Mouse (Mus musculus) cerebellum, adult 9-10 months (tissue): ENCODE measurements around the gene Rasgef1b.

Experiments used
- DNase-seq: peaks from one replicate; pipeline ENCODE4 v3.0.0; 2022

Rasgef1b gene

DNA sequence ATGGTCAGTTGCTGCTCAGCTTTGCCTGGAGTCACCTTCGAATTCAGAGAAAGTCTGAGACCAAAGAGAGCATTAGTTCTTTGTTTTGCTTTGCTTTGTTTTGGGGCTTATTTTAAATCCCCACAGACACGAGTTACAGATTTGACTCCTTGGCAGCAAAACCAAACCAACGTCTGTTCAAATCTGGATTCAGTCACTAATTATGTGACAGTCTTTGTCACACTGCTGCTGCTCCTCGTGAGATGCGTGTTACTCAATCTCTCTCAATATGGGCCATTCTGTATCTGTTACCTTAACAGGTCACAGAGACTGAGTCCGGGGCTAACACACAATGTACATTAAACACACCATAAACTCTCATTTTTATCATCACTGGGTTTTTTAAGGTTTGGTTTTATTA is 288.8 kb downstream of the Rasgef1b start:
- DNase-seq = no peak

DNA sequence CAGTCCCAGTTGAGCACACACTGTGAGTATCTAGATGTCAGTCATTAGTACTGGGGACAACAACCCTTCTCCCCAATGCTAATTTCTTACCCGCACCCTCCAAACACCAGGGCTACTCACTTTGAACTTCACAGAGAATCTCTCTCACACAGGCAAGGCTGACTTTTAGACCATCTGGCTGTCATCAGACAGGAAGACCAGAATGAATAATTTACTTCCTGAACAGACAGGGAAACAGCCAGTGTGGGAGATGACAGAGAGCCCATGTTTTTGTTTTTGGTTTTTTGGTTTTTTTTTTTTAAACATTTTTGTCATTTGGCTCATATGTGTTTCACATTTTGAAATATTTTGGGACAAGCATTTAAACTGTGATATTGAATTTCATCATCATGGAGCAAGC is 290.3 kb downstream of the Rasgef1b start:
- DNase-seq = no peak

DNA sequence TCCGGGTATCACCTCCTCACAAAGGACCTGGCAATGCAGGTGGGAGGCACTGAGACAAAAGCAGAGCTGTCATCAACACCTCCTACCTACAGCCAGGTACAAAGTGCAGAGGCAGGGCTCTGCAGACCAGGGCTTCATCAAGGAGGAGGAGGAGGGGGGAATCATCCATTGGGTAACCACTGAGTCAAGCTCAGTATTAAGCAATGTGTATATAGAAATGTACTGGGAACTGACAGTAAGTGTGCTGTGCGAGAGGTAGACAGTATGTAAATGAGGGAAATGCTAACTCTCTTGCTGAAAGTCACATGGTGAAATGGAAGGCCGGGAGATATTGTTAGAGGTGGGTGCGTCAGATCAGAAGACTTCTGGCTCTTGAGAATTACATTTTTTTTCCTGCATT is 294.6 kb downstream of the Rasgef1b start:
- no peak for DNase-seq

DNA sequence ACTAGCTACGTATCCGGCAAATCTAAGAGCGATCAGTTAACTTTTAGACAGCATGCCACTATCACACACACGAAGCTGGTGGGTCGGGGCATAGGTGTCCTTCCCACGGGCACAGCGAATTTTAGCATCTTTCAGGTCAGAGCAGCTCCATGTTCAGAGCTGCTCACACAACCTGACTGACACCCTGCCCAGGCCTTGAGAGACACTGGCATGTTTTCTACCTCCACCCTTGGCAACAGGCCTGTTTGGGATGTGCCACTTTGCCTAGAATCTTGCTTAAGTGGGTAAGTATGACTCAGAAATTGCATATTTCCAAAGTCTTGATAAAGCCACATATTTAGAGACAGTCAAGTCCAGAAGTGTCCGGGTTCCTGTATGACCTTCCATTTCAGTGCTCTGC is 296.4 kb downstream of the Rasgef1b start:
- DNase-seq = no peak

DNA sequence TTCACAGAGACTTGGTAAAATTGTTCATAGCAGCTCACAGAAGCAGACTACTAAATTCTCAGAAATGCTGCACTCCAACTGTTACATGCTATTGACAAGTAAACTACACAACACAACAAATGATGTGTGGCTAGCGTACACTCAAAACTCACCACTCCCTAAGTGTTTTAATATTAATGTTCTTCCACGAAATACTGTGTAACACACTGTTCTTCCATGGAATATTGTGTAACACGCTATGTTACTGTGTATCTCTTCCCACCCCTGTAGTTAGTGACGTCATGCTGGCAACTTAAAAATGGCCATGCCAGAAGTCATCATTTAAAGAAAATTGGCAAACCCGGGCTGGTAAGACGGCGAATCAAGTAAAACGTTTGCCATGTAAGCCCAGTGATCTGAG is 299.6 kb downstream of the Rasgef1b start:
- DNase-seq = no peak

DNA sequence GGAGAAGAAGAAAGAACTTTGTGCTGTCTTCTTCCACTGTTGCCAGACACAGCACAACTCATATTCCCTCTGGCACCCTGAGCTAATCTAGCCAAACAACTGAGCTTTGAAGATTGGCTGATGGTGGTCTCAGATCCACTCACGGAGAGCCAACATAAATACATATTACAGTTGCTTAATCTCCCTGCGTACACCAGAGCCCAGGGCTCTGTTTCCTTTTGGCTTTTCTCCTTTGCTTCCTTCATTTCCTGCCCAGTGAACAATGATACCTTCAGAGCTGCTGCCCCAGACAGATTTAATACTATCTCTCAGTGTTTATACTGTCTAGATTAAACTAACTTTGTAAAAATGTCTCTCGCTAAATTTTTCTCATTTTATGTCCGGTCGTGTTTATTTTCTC is 300.2 kb downstream of the Rasgef1b start:
- no peak for DNase-seq

DNA sequence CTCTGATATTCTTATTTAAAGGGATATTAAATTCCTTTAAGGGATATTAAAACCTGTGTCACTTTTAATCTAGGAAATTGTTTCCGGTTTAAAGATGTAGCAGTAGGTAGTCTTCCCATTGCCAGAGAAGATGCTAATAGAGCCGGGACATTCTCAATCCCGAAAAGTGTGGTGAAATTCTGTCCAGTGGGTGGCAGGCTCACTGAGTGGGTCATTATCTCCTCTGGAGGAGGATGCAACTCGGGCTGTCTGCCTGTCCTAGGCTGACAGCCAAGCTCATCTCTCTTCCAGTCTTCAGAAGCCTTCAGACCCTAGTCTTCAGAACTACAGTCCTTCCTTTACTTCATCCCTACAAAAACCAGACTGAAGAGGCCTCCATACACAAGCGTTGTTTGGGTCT is 305.6 kb downstream of the Rasgef1b start:
- peak; percentile 25 for DNase-seq

DNA sequence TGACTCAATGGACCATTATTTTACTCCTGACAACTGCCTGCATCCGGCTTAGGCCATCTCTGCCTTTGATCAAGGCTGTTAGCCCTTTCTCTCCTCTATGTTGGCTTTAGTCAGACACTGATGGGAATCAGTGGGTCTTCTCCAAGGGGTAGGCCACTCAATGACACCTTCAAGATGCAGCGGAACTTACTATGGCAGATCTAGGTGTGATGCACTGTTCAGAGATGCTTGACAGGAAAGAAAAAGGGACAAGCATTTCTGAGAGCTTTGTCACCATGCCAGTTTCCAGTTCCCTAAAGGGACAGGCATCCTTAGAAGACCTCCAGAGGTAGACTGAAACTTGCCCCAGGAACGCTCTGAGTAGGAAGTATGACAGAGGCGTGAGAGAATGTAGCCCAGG is 306.0 kb downstream of the Rasgef1b start:
- no peak for DNase-seq

DNA sequence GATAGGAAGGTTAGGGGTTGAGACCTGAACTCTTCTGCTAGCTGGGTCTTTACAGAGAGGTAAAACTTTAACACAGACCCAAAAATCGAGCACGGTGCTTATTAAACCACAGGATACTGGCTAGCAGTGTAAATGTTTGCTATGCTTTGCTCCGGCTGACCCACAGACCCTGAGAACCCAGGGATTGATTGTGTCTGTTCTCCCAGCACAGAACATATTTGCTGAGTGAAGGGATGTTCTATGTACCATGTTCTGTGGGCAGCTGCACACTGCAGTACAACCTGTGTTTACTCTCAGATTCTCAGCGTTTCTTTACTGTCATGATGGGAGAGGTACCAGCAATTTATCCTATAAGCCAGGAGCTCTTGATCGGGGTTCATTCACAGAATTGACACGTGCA is 306.8 kb downstream of the Rasgef1b start:
- DNase-seq = no peak

DNA sequence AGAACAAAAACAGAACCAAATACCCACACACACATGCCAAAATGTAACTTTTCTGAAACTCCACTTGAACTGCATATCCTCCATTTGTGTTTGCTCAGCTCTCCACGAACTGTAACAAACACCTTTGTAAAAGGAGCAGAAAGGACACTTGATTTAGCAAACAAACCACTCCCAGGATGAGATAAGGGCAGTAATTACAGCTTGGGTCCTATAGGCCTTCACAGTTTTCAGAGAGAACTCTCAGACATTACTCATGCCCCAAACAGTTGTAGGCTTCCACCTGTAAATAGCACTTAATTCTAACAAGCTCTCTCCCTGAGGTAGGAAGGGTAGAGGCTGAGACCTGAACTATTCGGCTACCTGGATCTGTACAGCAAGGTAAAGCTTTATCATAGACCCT is 309.0 kb downstream of the Rasgef1b start:
- DNase-seq = no peak

DNA sequence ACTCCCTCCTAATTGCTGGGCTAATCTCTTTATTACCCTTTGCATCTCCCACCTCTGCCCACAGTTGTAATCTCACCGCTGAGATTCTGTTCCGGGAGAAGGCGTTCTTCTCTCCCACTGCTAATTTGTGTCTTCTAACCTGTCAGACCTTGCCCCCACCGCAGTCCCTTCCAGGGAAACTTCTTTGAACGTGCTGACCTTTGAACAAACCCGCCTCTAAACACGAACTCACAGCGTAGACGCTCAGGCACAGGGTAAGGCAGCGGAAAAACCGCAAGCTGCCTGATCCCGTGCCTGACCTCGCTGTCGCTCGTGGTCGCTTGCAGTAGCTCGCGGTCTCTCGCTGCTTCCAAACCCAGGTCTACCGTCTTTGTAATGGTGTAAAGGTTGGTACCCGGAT is 312.0 kb downstream of the Rasgef1b start:
- no peak for DNase-seq

DNA sequence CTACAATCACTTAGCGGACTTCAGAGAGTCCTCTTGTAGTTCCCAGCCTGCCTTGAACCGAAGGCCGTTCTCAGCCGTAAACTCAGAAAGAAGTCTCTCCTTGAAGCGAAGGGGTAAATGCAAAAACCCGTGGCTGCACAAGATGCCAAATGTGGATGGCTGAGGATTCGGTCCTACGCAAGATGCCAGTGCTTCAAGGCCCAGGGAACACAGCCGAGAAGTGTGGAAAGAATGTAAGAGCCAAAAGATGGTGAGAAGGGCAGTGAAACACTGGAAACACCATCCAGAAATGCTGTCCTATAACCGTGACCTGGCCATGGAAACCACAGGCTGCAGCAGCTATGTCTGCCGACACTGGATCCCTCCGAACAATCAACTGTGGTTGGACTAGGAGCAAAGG is 313.2 kb downstream of the Rasgef1b start:
- DNase-seq = no peak

DNA sequence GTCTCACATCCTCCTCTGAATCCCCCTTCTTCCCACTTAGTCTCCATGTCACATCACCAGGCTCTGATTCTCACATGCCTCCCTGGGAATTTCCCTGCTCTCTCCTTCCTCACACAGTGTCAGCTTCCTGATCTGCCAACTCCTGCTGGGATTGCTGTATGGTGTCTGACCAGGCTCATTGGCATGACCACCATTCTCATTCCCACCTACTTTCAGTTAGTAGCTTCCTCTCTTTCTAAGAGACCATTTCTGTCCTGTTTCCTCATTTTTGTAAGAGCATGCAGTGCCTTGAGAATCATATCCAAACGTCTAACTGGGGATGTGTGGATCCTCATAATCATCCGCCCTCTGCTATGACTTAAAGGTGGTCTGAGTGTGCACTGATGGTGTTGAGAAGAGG is 313.8 kb downstream of the Rasgef1b start:
- DNase-seq = no peak

DNA sequence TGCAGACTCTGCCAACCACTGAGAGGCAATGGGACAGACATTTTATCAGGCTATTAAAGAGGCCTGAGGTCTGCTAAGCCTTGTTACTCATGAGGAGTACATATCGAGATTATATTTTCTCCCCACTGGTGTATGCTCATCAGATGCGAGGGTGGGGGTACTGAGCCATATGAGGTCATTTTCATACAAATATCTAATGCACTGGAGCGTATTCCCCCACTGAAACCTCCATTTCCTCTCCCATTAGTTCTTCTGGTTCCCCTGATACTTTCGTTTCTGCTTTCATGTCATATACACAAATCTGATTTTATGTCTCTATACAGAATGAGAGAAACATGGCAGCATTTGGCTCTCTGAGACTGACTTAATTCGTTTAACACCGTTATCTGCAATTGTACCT is 314.6 kb downstream of the Rasgef1b start:
- no peak for DNase-seq

DNA sequence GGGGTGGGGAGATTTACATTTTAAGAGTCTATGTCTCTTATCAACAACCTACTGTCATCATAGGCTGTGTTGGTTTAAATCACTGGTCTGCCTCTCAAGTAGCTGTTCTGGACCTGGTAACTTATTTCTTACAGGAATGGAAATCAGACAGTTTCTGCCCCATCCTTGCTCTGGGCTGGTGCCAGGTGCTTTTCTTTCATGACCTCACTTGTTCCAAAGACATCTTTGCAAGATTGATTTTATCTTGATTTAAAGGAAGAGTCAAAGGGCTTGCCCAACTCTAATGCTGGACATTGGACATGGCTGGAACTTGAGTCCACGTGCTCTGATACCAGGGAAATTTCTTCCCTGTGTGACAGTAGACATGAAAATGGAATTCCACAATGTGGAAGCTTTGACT is 315.0 kb downstream of the Rasgef1b start:
- no peak for DNase-seq

DNA sequence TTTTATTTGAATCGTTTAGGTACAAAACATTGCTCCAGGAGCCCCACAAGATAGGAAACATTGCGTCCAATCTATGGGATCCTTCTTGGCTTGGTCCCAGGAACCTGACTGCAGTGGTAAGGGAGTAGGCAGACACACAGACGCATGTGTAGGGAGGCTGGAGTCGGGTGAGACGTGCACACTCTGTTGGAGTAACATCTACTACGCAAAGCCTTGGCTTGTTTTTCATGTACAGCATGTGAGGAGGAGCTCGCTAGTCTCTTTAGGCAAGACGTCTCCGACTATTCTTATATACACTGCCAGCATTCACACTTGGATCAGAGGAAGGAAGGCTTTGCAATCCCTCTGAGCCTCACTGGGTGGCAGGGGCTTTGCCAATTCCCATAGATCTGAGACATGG is 315.5 kb downstream of the Rasgef1b start:
- DNase-seq = no peak

DNA sequence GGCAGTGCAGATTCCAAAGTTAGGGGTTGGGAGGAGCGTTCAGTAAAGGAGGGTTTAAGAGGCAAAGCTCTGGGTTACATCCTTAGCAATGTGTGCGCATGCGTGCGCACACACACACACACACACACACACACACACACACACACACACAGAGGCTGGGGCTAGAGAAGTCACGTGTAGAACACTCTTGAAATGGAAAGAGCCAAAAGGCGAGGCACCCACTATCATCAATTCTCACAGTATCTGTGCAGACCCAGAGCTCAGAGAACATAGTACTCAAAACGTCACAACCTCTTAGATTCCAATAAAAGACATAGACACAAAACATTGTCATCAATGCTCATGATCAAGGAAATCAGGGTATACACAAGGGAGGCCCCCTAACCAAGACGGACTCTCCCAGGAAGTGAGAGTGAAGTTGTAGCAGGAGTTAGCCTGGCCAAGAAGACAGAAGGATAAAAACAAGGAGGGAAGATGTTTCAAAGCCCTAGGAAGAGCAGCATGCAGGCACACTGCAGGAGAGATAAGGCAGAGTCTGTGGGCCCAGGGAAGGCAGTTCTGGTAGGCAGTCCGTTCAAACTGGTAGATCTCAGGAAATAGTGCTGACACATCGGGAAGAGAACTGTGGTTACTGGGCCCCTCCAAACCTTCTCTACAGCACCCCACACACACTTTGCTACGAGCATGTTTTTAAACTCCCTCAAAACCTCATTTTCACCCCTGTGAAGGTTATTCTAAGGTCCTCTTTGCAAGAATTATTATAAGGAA is 324.3 kb downstream of the Rasgef1b start:
- no peak for DNase-seq

DNA sequence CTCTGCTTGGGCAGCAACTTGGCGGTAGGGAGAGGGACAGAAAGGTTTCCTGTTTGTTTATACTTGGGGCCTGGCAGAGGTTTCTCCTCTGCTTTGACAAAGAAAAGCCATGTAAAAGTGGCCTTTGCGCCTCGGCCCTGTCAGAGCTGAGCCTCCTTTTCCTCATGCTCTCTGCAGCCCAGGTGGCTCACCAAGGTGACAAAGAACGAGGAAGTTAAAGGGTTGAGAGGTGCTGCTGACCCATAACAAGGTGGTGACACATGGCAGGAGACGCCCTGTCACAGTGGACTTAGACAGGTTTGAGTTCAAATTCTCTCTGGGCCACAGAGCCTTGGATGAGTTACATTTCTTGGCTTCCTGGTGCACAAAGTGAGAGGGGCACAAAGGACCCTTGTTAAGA is 325.5 kb downstream of the Rasgef1b start:
- DNase-seq = no peak

DNA sequence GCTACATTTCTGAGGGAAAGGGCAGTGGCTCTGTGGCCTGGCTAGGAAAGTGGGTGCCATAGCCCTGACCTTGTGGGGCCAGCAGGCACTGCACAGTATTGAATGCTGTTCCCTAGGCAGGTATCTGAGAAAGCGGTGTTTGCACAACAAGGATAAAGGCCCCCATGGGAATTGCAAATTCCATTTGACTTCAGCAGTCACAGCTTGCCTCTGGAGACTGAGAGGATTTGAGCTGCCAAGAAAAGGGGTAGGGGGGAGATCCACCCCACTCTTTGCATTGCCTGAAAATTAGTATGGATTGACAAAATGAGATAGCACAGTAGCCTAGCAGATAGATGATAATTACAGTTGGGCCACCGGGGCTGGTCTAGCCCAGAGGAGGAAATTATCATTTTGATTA is 326.1 kb downstream of the Rasgef1b start:
- DNase-seq = no peak

DNA sequence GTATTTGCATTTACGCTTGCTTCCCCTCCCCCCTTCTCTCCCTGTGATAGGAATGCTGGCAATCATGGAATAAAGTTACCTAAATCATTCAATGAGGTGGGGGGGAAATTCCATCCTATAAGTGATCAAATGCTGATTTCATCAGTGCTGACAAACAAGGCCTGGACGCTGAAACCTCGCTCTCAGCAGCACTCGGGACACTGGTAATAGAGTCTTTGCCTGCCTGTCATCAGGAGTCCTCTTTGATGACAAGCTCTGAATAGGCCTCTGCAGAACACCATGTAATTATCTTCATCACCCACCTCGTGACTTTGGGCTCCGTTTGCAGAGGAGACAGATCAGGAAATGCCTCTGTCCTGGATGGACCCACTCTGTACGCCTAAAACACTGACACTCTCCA is 326.6 kb downstream of the Rasgef1b start:
- DNase-seq = no peak

DNA sequence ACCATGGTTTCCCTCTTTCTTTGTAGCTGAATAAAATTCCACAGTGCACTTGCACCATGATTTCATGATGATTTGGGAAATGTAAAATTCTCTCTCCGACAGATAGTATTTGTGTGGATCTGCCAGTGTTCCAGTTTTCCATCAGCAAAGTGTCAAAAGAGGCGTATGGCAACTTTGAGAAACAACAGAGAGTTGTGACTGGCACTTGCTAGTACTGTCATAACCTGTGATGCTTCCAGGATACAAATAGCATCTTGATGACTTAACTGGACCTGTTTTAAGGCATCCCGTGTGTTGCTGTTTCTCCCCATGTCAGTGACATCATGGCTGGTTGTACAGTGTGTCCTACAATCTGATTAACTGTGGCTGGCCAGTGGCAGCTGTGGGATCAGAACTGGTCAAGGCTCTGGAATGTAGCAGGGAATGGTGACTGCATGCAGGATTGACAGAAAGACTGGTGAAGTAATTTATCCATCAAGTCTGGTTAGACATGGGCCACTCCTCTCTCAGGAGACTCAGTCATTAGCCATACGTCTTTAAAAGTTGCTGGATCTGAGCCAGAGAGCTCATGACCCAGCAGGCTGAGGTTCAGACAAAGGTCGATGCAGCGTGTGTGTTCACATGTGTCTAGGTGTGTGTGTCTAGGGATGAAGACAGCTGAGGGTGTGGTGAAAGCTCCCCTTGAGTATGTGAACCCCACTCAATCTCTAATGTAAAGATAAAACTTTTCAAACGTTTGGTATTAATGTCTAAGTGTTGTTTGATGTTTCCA is 328.8 kb downstream of the Rasgef1b start:
- no peak for DNase-seq

DNA sequence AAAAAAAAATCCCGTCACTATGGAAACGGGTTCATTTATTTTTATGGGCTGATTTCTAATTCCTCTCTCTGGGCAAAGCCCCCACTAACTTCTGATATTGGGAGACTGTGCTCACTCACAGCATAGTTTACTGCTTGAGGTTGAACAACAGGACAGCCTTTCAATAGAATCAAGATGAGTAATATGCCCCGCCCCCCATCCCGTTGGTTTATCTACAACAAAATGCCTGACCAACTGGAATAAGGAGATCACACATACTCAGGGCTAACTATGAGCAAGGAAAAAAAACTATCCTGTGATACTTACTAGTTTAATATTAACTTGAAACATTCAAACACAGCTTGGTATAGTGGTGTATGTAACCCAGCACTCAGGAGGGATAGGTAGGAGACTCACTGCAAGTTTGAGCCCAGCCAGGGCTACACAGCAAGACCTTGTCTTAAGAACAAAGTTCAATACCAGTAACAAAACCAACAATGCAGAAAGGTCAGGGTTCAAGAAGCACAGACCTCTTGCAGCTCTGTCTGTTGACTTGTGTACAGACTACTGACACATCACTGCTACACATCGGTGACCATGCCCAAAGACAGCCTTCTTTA is 330.3 kb downstream of the Rasgef1b start:
- no peak for DNase-seq

DNA sequence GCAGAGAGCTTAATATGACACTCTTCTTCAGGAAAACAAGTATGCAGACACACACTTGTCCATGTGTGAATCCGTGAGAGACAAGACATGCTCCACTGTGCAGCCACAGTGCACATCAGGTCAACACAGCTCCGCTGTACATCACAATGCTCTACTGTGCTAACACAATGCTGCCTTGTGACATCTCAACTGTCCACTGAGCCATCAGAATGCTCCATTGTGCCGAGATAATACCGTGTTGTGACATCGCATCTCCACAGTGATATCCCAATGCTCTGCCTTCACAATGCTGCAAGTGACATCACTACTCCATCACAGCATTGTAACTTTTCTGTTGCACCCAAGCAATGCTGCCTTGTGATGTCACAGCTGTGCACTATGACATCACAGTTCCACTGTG is 334.3 kb downstream of the Rasgef1b start:
- peak; percentile 11 for DNase-seq

DNA sequence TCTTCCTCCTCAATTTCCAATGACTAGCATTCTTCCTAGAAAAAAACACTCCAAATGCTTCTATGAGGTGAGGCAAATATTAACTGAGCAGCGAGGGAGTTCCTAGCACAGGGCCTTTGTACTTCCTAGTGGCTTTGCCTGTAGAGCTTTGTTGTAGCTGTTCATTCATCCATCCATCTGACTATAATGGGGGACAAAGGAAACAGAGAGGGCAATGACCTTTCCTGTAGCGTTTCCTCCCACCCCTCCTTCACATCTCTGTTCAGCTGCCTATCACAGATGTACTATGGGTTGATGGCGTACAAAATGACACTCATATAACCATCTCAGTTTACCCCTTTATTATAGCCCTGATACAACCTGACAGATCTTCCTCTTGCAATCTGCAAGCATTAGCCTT is 337.3 kb downstream of the Rasgef1b start:
- no peak for DNase-seq
